In genomic region chr9:70544831-70545230, GRCm38 (mm10) we compare ENCODE assay signal across 1 mouse cellular context.
TF ChIP-seq lines count a peak whose summit lies in the region.

No protein-coding gene starts in this region.

TF ChIP-seq in CH12.LX, 34 proteins besides CTCF, POLR2A, EP300 and RAD21 (continued from another document):
- TF ChIP-seq GABPA (IDR thresholded peaks at IDR 0.05; ENCODE audit: insufficient replicate concordance, low read depth, low read length) (no peak), JUN (IDR thresholded peaks at IDR 0.05; ENCODE audit: insufficient read depth, low read depth, low read length) (no peak), RCOR1 (conservative IDR thresholded peaks at IDR 0.05; ENCODE audit: low read depth, low read length) (no peak), TBP (conservative IDR thresholded peaks at IDR 0.05; ENCODE audit: low read depth, low read length) (no peak), ETS1 (conservative IDR thresholded peaks at IDR 0.05; ENCODE audit: low read depth, low read length) (no peak), MAZ (IDR thresholded peaks at IDR 0.05; ENCODE audit: low read depth, low read length) (no peak), ZC3H11A (IDR thresholded peaks at IDR 0.05; ENCODE audit: low read depth, low read length) (no peak), ZNF384 (IDR thresholded peaks at IDR 0.05; ENCODE audit: low read depth, low read length) (no peak), USF1 (IDR thresholded peaks at IDR 0.05; ENCODE audit: low read depth, low read length) (no peak), KAT2A (IDR thresholded peaks at IDR 0.05; ENCODE audit: insufficient replicate concordance, low read length) (no peak), HCFC1 (IDR thresholded peaks at IDR 0.05; ENCODE audit: low read depth, low read length) (no peak), NRF1 (IDR thresholded peaks at IDR 0.05; ENCODE audit: low read depth, low read length) (no peak), ZMIZ1 (IDR thresholded peaks at IDR 0.05; ENCODE audit: low read depth, low read length) (no peak), POLR2AphosphoS2 (IDR thresholded peaks at IDR 0.05; ENCODE audit: low read depth, low read length) (no peak)
TF ChIP-seq in CH12.LX: peak in this region for 0.
